Mouse (Mus musculus): ENCODE results near the gene Olfr1211. TPM values are rescaled to one million over a fixed set of nuclear protein-coding genes. Genes with fewer than 3 reads are reported as not detected.

Gene Olfr1211
- not detected for polyA plus RNA-seq (2014; fragmentation: Illumina TruSeq; extraction: RNeasy Lipid Tissue Mini Kit (QIAGEN cat#74804); ENCODE audit: low read depth, low replicate concordance)

DNA sequence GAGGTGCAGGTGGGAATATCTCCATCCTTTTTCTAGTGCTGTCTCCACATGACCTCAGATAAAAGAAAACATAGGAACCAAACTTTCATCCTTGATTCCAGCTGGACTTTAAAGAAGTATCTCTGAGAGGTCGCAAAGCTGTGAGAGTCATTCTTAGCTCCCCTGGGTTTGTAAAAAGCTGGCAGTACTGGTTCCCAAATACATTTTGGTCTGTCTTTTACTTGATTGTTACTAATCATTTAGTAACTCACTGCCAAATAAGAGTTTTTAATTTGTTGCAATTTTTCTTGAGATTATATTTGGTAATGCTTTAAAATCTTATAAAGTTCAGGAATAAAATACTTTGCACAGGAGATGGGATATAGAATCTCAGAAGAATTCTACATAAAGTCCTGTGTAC is at the start of gene Olfr1211:
Gene Olfr1211 (minus strand): TSS at position 101 of the 400 bp plus-strand sequence.

GRCm38 (mm10) chr2:88980181-88980580 is 42.3 kb upstream of the Olfr1211 start, which contains the start of gene Gm13762:
Gene Gm13762, minus strand, starts transcription at chr2:88980281.

GRCm38 (mm10) chr2:88953669-88954068 is 15.8 kb upstream of the Olfr1211 start, which contains the start of gene Olfr1212:
Gene Olfr1212, plus strand, starts transcription at chr2:88953969.

GRCm38 (mm10) chr2:88915057-88915456 is 22.9 kb downstream of the Olfr1211 start, which contains the start of gene Olfr1209:
Gene Olfr1209, minus strand, starts transcription at chr2:88915157.

GRCm38 (mm10) chr2:88902211-88902610 is 35.7 kb downstream of the Olfr1211 start, which contains the start of gene Olfr1208:
Gene Olfr1208, minus strand, starts transcription at chr2:88902311.

Other genes with a start within 250 kb of the Olfr1211 start
- not detected for gene Olfr1195, start 248.9 kb downstream of the Olfr1211 start, polyA plus RNA-seq (2014; fragmentation: Illumina TruSeq; extraction: RNeasy Lipid Tissue Mini Kit (QIAGEN cat#74804); ENCODE audit: low read depth, low replicate concordance)
- not detected for gene Olfr1196, start 233.5 kb downstream of the Olfr1211 start, polyA plus RNA-seq (2014; fragmentation: Illumina TruSeq; extraction: RNeasy Lipid Tissue Mini Kit (QIAGEN cat#74804); ENCODE audit: low read depth, low replicate concordance)
- gene Olfr1197, start 205.7 kb downstream of the Olfr1211 start, polyA plus RNA-seq (2014; fragmentation: Illumina TruSeq; extraction: RNeasy Lipid Tissue Mini Kit (QIAGEN cat#74804); ENCODE audit: low read depth, low replicate concordance), result not detected
- not detected for gene Olfr1198, start 186.7 kb downstream of the Olfr1211 start, polyA plus RNA-seq (2014; fragmentation: Illumina TruSeq; extraction: RNeasy Lipid Tissue Mini Kit (QIAGEN cat#74804); ENCODE audit: low read depth, low replicate concordance)
- not detected for gene Olfr1199, start 177.6 kb downstream of the Olfr1211 start, polyA plus RNA-seq (2014; fragmentation: Illumina TruSeq; extraction: RNeasy Lipid Tissue Mini Kit (QIAGEN cat#74804); ENCODE audit: low read depth, low replicate concordance)
- not detected for gene Olfr1200, start 167.6 kb downstream of the Olfr1211 start, polyA plus RNA-seq (2014; fragmentation: Illumina TruSeq; extraction: RNeasy Lipid Tissue Mini Kit (QIAGEN cat#74804); ENCODE audit: low read depth, low replicate concordance)
- not detected for gene Olfr1201, start 145.1 kb downstream of the Olfr1211 start, polyA plus RNA-seq (2014; fragmentation: Illumina TruSeq; extraction: RNeasy Lipid Tissue Mini Kit (QIAGEN cat#74804); ENCODE audit: low read depth, low replicate concordance)
- not detected for gene Olfr1202, start 123.6 kb downstream of the Olfr1211 start, polyA plus RNA-seq (2014; fragmentation: Illumina TruSeq; extraction: RNeasy Lipid Tissue Mini Kit (QIAGEN cat#74804); ENCODE audit: low read depth, low replicate concordance)
- not detected for gene Olfr1205, start 108.4 kb downstream of the Olfr1211 start, polyA plus RNA-seq (2014; fragmentation: Illumina TruSeq; extraction: RNeasy Lipid Tissue Mini Kit (QIAGEN cat#74804); ENCODE audit: low read depth, low replicate concordance)
- gene Olfr1204, start 88.8 kb downstream of the Olfr1211 start, polyA plus RNA-seq (2014; fragmentation: Illumina TruSeq; extraction: RNeasy Lipid Tissue Mini Kit (QIAGEN cat#74804); ENCODE audit: low read depth, low replicate concordance), result not detected
- not detected for gene Olfr1206, start 74.9 kb downstream of the Olfr1211 start, polyA plus RNA-seq (2014; fragmentation: Illumina TruSeq; extraction: RNeasy Lipid Tissue Mini Kit (QIAGEN cat#74804); ENCODE audit: low read depth, low replicate concordance)
- gene Olfr1208, start 35.8 kb downstream of the Olfr1211 start, polyA plus RNA-seq (2014; fragmentation: Illumina TruSeq; extraction: RNeasy Lipid Tissue Mini Kit (QIAGEN cat#74804); ENCODE audit: low read depth, low replicate concordance), result not detected
- not detected for gene Olfr1209, start 23.0 kb downstream of the Olfr1211 start, polyA plus RNA-seq (2014; fragmentation: Illumina TruSeq; extraction: RNeasy Lipid Tissue Mini Kit (QIAGEN cat#74804); ENCODE audit: low read depth, low replicate concordance)
- not detected for gene Olfr1212, start 15.9 kb upstream of the Olfr1211 start, polyA plus RNA-seq (2014; fragmentation: Illumina TruSeq; extraction: RNeasy Lipid Tissue Mini Kit (QIAGEN cat#74804); ENCODE audit: low read depth, low replicate concordance)
- not detected for gene Gm13762, start 42.2 kb upstream of the Olfr1211 start, polyA plus RNA-seq (2014; fragmentation: Illumina TruSeq; extraction: RNeasy Lipid Tissue Mini Kit (QIAGEN cat#74804); ENCODE audit: low read depth, low replicate concordance)
- not detected for gene Olfr1214, start 54.5 kb upstream of the Olfr1211 start, polyA plus RNA-seq (2014; fragmentation: Illumina TruSeq; extraction: RNeasy Lipid Tissue Mini Kit (QIAGEN cat#74804); ENCODE audit: low read depth, low replicate concordance)
- gene Olfr1215, start 68.9 kb upstream of the Olfr1211 start, polyA plus RNA-seq (2014; fragmentation: Illumina TruSeq; extraction: RNeasy Lipid Tissue Mini Kit (QIAGEN cat#74804); ENCODE audit: low read depth, low replicate concordance), result not detected
- gene Olfr1216, start 80.2 kb upstream of the Olfr1211 start, polyA plus RNA-seq (2014; fragmentation: Illumina TruSeq; extraction: RNeasy Lipid Tissue Mini Kit (QIAGEN cat#74804); ENCODE audit: low read depth, low replicate concordance), result not detected
- gene Olfr1217, start 94.0 kb upstream of the Olfr1211 start, polyA plus RNA-seq (2014; fragmentation: Illumina TruSeq; extraction: RNeasy Lipid Tissue Mini Kit (QIAGEN cat#74804); ENCODE audit: low read depth, low replicate concordance), result not detected
- gene Olfr1218, start 123.1 kb upstream of the Olfr1211 start, polyA plus RNA-seq (2014; fragmentation: Illumina TruSeq; extraction: RNeasy Lipid Tissue Mini Kit (QIAGEN cat#74804); ENCODE audit: low read depth, low replicate concordance), result not detected
- gene Olfr1219, start 145.4 kb upstream of the Olfr1211 start, polyA plus RNA-seq (2014; fragmentation: Illumina TruSeq; extraction: RNeasy Lipid Tissue Mini Kit (QIAGEN cat#74804); ENCODE audit: low read depth, low replicate concordance), result 0.07 TPM
- 0.07 TPM for gene Olfr1220, start 168.7 kb upstream of the Olfr1211 start, polyA plus RNA-seq (2014; fragmentation: Illumina TruSeq; extraction: RNeasy Lipid Tissue Mini Kit (QIAGEN cat#74804); ENCODE audit: low read depth, low replicate concordance)
- not detected for gene Olfr1221, start 179.2 kb upstream of the Olfr1211 start, polyA plus RNA-seq (2014; fragmentation: Illumina TruSeq; extraction: RNeasy Lipid Tissue Mini Kit (QIAGEN cat#74804); ENCODE audit: low read depth, low replicate concordance)
- gene Olfr1222, start 194.9 kb upstream of the Olfr1211 start, polyA plus RNA-seq (2014; fragmentation: Illumina TruSeq; extraction: RNeasy Lipid Tissue Mini Kit (QIAGEN cat#74804); ENCODE audit: low read depth, low replicate concordance), result not detected
- not detected for gene Olfr1223, start 213.4 kb upstream of the Olfr1211 start, polyA plus RNA-seq (2014; fragmentation: Illumina TruSeq; extraction: RNeasy Lipid Tissue Mini Kit (QIAGEN cat#74804); ENCODE audit: low read depth, low replicate concordance)
- not detected for gene Olfr1224-ps1, start 226.0 kb upstream of the Olfr1211 start, polyA plus RNA-seq (2014; fragmentation: Illumina TruSeq; extraction: RNeasy Lipid Tissue Mini Kit (QIAGEN cat#74804); ENCODE audit: low read depth, low replicate concordance)
- gene Olfr1225, start 236.6 kb upstream of the Olfr1211 start, polyA plus RNA-seq (2014; fragmentation: Illumina TruSeq; extraction: RNeasy Lipid Tissue Mini Kit (QIAGEN cat#74804); ENCODE audit: low read depth, low replicate concordance), result not detected

Data from testis, adult 10 weeks (tissue).